Mouse (Mus musculus): Measurements from ENCODE around the gene Cd151. TPM values are rescaled to one million over a fixed set of nuclear protein-coding genes. Genes with fewer than 3 reads are reported as not detected.
A peak's percentile ranks its signal among the peaks of the same experiment; 100 is the strongest.

Gene Cd151
- total RNA-seq, 2 experiments from 2014 or later = 20.1 to 30.7 TPM

GRCm38 (mm10) chr7:141455610-141456314 is 11.4 kb upstream of the Cd151 start:
- peak; percentile 73 for ATAC-seq (replicated peaks; ENCODE audit: low FRiP score, poor library complexity, severe bottlenecking)

DNA sequence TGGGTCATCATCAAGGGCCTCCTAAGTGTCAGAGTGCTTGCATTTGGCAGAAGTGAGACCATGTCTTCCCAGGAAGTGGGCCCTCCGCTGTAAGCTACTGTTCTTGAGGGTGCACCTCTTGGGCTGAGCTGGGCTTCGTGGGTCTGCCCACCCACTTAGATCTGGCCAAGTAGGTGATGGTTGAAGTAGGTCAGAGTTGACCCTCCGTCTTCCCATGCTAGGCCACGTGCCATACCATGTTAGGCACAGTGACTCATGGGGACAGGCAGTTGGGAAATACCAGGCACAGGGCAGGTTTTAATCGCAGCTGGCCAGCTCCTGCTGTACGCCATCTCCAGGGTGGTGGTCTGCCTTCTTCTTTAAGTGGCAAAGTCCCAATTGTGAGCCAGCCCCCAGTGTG is 10.5 kb upstream of the Cd151 start:
- no peak for ATAC-seq (replicated peaks; ENCODE audit: low FRiP score, poor library complexity, severe bottlenecking)

- ATAC-seq (replicated peaks; ENCODE audit: low FRiP score, poor library complexity, severe bottlenecking) = no peak
Measured at GRCm38 (mm10) chr7:141457236-141457635, 10.0 kb upstream of the Cd151 start.

DNA sequence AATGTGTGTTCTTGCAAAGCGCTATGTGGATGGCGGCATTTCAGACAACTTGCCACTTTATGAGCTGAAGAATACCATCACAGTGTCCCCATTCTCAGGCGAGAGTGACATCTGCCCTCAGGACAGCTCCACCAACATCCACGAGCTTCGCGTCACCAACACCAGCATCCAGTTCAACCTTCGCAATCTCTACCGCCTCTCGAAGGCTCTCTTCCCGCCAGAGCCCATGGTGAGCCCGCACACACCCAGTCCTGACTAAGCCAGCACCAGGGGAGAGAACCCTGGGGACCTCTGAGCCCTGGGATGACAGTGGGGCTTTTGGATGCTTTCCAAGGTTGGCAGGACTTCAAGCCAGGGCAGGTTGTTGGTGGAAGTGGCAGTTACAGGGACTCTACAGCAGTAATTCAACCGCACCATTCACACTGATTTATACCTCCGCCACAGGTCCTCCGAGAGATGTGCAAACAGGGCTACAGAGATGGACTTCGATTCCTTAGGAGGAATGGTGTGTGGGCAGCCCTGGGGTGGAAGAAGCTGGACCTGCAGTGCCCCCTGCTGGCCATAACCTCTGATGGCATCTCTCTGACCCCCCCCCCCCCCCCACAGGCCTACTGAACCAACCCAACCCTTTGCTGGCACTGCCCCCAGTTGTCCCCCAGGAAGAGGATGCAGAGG is 9.1 kb upstream of the Cd151 start:
- ATAC-seq (replicated peaks; ENCODE audit: low FRiP score, poor library complexity, severe bottlenecking) = no peak

GRCm38 (mm10) chr7:141458661-141459060 is 8.5 kb upstream of the Cd151 start:
- no peak for ATAC-seq (replicated peaks; ENCODE audit: low FRiP score, poor library complexity, severe bottlenecking)

DNA sequence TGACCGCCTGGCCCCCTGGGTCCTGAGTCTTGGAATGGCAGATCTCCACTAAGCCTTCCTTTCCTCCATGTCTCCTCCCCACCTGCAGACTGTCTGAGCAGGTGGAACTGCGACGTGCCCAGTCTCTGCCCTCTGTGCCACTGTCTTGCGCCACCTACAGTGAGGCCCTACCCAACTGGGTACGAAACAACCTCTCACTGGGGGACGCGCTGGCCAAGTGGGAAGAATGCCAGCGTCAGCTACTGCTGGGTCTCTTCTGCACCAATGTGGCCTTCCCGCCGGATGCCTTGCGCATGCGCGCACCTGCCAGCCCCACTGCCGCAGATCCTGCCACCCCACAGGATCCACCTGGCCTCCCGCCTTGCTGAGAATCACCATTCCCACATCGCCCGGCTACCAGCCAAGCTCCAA is 7.9 kb upstream of the Cd151 start:
- ATAC-seq (replicated peaks; ENCODE audit: low FRiP score, poor library complexity, severe bottlenecking) = no peak

DNA sequence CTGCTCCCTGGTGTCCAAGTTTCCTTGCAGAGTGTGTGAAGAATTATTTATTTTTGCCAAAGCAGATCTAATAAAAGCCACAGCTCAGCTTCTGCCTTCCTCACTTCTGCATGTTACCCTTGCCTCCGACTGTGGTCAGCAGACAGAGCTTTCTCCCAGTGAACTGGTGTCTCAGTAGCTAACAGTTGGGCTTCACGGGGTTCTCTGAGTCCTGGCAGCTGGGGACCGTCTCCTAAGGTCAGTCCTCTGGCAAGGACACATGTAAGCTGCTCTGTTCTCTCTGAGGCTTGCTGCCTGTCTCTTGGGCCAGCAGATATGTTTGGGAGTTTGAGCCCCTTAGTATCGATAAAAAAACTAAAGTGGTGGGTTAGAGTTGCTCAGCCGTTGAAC is 7.2 kb upstream of the Cd151 start:
- ATAC-seq (replicated peaks; ENCODE audit: low FRiP score, poor library complexity, severe bottlenecking) = no peak

DNA sequence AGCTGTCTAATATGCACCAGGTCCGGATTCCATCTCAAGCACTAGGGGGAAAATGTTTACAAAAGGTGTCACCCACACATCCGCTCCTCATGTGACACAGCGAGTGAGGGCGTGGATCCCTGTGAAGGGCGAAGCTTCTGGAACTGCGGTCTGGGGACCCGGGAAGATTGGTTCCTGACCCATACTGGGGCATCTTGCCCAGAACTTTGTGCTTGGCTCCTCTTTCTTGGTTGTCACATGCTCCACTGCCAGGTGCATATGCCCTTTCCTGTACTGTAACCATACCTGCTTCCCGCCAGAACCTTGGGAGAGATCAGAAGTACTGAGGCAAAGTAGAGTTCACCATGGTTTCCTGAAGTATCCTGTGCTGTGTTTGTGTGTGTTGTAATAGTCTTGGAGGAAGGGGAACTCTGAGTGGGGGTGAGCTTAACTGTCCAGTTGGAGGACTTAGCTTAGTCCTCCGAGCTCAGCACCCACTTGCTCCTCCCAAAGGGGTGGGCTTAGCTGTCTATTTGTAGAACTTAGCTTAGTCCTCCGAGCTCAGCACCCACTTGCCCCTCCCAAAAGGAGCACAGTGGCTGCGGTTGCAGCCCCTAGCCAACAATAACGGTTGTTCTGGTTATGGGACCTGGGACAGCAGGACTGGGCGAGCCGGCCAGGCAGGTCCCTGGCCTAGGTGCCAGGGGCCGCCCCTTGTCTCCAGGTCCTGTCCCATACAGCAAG is 6.6 kb upstream of the Cd151 start, which contains the start of gene Cracr2b:
Cracr2b (plus strand) TSS at position 704 of the 723 bp plus-strand sequence.
- ATAC-seq (replicated peaks; ENCODE audit: low FRiP score, poor library complexity, severe bottlenecking) = no peak

- ATAC-seq (replicated peaks; ENCODE audit: low FRiP score, poor library complexity, severe bottlenecking) = no peak
Measured at GRCm38 (mm10) chr7:141461521-141462332, 5.5 kb upstream of the Cd151 start.

GRCm38 (mm10) chr7:141462333-141462821 is 4.8 kb upstream of the Cd151 start:
- ATAC-seq (replicated peaks; ENCODE audit: low FRiP score, poor library complexity, severe bottlenecking) = no peak

- no peak for ATAC-seq (replicated peaks; ENCODE audit: low FRiP score, poor library complexity, severe bottlenecking)
Measured at GRCm38 (mm10) chr7:141463824-141464602, 3.2 kb upstream of the Cd151 start.

DNA sequence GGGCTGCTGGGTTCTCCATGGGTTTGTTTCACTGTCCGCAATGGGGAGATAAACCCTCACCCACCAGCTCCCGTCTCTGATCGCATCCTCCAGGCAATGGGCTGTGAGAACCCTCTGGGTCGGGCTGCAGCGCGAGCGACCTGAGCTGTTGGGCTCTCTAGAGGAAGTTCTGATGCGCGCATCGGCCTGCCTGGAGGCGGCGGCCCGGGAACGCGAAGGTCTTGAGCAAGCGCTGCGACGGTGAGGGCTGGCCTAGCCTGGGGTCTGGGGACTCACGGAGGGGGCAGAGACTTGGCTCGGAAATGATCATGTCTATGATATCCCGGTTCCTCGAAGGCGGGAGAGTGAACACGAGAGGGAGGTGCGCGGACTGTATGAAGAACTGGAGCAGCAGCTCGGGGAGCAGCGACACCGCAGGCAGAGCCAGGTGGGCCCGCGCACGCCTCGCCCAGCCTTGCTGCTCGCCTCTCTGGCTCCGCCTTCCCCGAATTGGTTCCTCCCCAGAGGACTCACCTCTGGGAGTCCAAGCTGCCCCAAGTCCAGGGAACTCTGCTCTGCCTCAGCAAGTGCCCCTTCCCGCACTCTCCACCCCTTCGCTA is 2.5 kb upstream of the Cd151 start:
- no peak for ATAC-seq (replicated peaks; ENCODE audit: low FRiP score, poor library complexity, severe bottlenecking)

GRCm38 (mm10) chr7:141465388-141466044 is 1.7 kb upstream of the Cd151 start:
- no peak for ATAC-seq (replicated peaks; ENCODE audit: low FRiP score, poor library complexity, severe bottlenecking)

DNA sequence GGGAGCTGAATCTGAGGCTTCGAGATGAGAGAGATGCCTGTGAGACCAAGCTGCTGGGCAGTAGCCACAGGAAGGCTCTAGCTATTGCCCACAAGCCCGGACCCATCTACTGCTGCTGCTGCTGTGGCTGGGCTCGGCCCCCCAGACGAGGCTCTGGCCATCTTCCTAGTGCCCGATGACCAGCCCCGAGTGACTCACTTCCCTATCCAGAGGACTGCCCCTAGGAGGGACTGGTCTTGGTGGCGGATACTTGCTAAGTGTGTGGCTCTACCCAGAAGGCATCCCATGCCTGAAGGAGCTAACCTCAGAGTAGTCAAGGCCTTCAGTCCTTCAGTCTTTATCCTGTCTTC is 1.2 kb upstream of the Cd151 start:
- no peak for ATAC-seq (replicated peaks; ENCODE audit: low FRiP score, poor library complexity, severe bottlenecking)

DNA sequence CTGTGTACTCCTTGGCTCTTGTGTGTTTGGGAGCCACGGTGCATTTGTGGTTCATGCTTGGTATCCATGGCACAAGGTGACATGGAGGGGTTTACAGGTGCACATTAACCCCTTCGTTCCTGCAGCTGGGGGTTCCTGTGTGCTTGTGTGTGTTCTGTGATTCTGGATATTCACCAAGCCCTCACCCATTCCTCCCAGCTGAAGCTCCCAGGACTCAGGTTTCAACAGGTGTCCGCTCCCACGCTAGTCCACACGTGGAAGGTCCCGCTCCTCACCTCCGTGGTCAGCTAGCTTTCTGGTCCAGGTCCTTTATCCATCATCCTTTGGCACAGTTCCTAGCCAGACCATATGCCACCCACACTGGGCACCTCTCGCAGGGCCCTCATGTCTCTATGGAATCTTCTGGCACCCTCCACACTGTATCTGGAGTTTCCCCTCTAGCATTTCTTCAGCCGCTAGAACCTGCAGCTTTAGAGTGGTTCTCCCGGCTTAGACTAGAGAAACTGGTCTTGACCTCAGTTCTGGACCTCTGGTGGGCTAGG is 514 bp upstream of the Cd151 start:
- ATAC-seq (replicated peaks; ENCODE audit: low FRiP score, poor library complexity, severe bottlenecking) = 0 out of 2 replicates have a peak, but pooled peaks have one; percentile 2

- 0 out of 2 replicates have a peak, but pooled peaks have one; percentile 15 for ATAC-seq (replicated peaks; ENCODE audit: low FRiP score, poor library complexity, severe bottlenecking)
Measured at GRCm38 (mm10) chr7:141468164-141468521, 951 bp downstream of the Cd151 start.

DNA sequence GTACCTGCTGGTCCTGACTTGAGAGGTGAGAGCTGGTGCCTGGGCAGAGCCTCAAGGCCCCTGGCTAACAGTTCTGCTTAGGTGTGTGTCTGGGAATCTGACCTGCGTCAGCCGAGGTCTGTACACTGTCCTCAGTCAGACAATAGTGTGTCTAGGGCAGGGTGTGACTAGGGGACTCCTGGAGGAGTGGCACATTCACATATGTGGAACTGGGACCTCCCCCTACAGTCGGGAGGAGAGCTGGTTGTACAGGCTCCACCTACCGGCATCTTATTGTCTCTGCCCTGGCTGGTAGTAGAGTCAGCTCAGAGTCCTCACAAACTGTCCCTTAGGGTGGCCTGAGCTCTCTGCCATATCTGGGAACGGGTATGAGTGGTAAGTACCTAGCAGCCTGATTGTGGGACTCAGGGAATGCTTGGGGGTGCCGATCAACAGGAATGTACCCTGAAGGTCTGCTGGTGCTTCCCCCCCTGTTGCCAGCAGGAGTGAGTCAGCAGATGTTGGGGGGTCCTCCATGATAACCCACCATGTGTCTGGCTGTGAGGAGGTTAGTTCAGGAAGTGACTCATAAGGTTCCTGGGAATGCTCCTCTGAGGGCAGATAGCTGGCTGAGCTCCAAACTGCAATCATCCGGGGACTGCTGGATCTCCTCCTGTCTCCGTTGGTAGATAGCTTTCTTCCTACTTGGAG is 1.5 kb downstream of the Cd151 start:
- peak; percentile 70 for ATAC-seq (replicated peaks; ENCODE audit: low FRiP score, poor library complexity, severe bottlenecking)

All from erythroid progenitor cell, adult 5-6 weeks (primary cell).